Mouse (Mus musculus) cerebellum, adult 18-20 months (tissue): ENCODE measurements around the gene Tex37.

Experiments
- DNase-seq, 2 experiments: peaks; one replicate each; pipeline ENCODE4 v3.0.0; 2021

Gene Tex37

GRCm38 (mm10) chr6:70880714-70881304, 37.9 kb downstream of the Tex37 start:
- peak; percentile 76 to 88 for DNase-seq

DNA sequence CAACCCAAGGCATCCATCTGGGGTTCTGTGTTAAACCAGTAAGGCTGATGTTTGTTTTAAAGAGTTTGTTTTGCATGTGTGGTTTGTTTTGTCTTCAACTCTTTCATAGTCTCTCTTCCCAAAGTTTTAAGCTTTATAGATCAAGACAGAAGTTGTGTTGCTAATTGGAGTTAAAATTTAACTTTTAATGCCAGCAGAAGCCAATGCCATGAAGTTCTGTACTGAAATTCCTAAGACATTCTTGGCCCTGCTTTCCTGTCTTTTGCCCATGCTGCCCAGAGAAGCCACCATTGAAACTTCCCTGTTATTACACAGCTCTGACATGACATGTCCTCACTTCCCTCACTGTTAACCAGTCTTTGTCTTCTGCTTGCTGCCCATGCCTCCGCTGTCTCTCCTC, 43.7 kb downstream of the Tex37 start:
- DNase-seq = no peak

- DNase-seq = peak in 1 of 2 experiments; percentile 39
Measured at GRCm38 (mm10) chr6:70874035-70874775, 44.5 kb downstream of the Tex37 start.

- no peak for DNase-seq
Measured at GRCm38 (mm10) chr6:70872570-70872969, 46.2 kb downstream of the Tex37 start.

DNA sequence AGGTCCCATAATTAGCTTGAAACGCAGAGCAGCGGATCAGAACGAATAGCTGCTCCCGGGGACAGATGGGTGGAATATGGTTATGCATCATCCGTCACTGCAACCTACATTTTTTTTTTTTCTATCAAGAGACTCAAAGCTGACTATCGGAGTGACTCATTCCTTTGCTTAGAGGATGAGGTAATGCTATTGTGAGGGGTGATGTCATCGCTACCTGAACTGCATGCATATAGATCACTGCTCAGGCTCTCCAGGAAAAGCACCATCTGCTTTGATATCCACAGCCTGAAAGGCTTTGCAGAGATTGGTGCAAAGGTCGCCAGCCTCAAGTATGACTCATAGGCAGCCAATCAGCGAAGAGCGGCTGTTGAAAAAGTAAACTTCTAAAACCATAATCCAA, 46.6 kb downstream of the Tex37 start:
- DNase-seq = peak; percentile 67 to 82

GRCm38 (mm10) chr6:70871511-70871980, 47.2 kb downstream of the Tex37 start:
- no peak for DNase-seq

DNA sequence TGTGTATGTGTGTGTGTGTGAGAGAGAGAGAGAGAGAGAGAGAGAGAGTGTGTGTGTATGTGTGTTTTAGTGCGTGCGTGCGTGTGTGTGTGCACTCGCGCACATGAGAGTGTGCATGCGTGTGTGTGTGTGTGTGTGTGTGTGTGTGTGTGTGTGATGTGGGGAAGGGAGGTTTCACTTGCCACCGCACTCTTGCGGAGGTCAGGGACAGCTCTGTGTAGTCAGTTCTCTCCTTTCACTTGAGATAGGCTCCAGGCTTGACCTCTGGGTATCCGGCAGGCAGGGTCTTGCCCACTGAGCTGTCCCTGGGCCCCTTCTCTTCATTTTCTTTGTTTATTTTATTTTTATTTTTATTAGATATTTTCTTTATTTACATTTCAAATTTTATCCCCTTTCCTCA, 51.4 kb downstream of the Tex37 start:
- no peak for DNase-seq

DNA sequence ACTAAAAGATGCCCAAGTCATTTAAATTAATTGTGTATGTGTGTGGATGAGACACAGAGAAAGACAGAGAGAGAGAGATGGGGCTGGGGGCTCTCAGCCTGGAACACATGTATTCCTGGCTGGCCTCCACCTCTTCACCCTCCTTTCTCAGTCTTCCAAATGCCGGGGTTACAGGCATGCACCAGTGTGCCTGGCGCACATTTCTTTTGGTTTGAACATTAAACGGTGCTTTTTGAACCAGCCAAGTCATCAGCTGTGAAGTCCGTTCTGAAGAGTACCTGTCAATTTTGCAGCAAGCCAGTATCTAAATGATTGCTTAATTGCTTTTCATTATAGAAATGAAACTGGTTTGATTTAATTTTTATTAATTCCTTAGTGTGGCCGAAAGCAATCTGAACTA, 52.0 kb downstream of the Tex37 start:
- no peak for DNase-seq

- DNase-seq = no peak
Measured at GRCm38 (mm10) chr6:70864285-70864684, 54.4 kb downstream of the Tex37 start.
